Mouse (Mus musculus) urinary bladder, adult 2 months (tissue): ENCODE measurements around the gene Fam241b. TPM values are rescaled to one million over a fixed set of nuclear protein-coding genes. Genes with fewer than 3 reads are reported as not detected.
A peak's percentile ranks its signal among the peaks of the same experiment; 100 is the strongest.
"Not testable (repeated sequence)": the region's sequence is repeated elsewhere in the genome, so short reads cannot be mapped to it uniquely, and the experiment has no call there.

ENCODE experiments used
- DNase-seq: peaks from one replicate; pipeline ENCODE4 v3.0.0; 2022; ENCODE audit warnings: low spot score
- polyA plus RNA-seq: library from polyadenylated mRNA; depleted of rRNA; stranded (reverse); fragments of >200 nt; gene quantifications from 2 replicates; pipeline ENCODE4 v1.2.3, GENCODE M21; 2012

Gene Fam241b
- polyA plus RNA-seq, 1 experiment = 17.9 TPM

DNA sequence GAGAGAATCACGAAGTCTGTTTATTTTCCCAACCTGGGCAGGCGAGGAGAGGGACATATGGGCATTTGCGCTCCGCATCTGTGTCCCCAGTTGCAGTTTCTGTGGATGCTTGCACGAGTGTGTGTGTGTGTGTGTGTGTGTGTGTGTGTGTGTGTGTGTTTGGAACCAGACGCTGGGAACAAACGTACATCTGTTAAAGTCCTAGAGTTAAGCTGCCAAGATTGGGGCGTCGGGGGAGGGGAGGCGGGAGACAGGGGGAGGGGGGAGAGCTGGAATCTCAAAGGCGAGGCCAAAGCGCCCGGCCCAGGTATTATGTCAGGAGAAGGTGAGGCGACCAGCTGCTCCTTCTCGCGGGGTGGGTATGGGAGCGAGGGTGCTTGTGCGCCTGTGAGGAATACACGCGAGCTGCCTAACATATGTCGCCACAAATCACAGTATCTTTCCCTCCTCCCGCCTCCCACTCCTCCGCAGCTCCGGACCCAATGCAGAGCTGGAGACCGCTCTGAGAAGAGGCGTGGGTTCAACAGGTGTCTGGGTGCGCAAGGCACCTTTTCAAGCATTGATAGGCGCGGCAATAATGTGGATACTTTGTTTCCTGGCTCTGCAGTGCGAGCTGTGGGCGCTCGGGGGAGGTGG, 15.3 kb downstream of the Fam241b start:
- DNase-seq = no peak

DNA sequence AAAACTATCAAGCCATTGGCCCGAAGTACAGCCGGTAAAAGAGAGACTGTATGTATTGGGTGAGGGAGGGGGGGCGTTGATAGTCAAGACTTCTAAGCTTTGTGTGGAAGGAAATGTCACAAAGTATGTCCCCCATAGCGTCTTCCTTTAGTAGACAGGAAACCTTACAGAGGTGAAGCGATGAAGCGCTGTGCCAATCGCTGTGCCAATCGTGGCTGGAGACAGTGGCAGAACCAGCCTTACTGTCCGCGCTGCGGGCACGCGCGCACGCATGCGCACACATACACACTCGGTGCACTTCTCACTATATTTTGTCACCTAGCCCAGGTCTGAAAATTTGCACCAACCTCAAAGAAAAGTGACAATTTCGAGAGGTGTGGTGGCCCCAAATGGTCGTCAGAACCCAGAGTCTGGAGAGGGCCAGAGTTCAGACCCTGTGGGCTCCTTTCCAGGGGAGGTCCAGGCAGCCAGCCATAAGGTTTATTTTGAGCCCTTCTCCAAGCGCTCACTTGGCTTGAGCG, 15.9 kb downstream of the Fam241b start:
- no peak for DNase-seq

DNA sequence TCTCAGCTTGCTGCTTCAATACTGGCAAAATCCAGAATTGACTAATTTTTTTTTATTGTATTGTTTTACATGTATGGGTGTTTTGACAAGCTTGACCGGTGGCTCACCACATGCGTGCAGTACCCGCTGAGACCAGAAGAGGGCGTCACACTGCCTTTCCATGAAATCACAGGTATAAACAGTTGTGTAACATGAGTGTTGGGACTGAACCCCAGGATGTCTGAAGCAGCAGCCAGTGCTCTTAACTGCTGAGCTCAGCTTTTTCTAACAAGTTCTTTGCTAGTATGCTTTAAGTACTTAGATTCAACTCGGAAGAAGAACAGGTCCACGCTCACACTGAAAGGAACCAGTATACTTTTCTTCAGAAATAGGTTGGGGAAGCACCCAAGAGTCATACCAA, 16.6 kb downstream of the Fam241b start:
- no peak for DNase-seq

DNA sequence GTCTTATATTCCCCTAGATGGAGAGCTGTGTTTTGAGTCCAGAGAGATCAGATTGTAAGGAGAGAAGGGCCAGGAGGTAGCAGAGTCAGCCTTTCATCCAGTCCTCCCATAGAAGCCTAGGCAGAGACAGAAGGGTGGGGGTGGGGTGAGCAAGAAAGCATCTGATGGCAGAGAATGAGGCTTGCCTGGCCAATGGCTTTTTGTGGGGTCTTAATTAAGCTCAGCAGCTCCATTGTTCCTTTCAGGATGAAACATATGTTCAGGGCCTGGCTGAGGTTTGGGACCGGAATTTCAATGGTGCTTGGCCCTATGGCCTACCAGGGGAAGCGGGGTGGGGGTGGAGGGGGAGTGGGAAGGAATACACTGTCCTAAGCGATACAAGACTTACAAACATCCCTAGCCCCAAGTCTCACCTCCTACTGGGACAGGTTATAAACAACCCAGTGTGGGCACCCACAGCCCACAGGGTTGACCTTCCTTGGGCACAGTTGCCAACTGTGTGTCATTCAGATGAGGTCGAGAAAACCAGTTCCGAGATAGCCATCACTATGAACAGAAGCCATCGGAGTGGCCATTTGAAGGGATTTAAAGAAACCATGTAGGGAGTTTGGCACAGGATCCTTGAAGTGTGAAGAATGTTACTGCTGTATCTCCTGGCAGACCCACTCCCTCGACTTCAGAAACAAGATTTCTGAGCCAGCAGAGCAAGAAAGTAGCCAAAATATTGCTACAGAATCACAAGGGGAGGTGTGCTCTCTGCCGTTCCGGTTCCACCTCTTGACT, 29.7 kb downstream of the Fam241b start:
- no peak for DNase-seq

DNA sequence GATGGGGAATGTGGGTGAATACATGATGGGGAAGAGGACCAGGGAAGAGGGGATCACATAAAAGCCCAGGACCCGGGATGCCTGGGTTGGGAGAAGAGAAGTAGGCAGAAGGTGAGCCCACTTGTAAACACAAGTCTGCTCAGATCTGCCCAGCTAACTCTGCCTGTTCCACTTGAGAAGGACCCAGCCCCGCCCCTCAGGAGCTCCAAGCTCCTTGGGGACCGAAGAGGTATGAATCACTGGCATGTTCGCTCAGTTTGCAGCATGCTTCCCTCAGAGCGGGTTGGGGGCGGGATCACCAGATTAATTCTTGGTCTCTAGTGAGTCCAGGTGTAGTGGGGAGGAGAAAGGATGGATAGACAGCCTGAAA, 32.5 kb downstream of the Fam241b start:
- no peak for DNase-seq

DNA sequence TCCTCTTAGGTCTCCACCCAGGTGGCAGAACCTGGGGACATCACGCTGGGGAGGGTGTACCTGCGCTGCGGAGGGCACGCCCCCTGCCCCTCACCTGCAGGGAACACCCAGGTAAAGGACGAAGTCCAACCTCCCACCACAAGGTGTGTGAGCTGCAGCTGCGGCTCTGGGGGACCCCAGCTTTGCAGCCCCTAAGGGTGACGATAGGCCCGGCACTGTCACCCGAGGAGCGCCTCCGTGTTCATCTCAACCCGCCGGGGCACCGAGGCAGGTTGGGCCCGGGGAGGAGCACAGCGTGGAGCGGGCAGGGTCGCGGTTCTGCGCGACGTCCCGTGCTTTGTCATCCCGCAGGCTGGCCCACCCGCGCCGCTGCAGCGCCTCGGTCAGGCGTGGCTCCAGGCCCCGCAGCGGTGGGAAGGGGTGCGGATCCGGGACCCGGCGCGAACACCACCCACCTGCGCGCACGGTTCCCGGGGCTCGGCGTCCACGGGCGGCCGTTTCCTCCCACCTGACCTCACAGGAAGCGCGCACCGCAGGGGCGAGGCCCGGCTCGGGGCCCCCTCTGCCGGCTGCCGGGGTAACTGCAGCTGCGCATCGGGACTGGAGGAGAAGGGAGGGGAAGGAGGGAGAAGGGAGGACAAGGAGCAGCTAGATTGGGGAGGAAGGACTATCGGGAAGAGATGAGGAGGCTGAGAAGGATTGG, 33.1 kb downstream of the Fam241b start:
- peak; percentile 85 for DNase-seq

DNA sequence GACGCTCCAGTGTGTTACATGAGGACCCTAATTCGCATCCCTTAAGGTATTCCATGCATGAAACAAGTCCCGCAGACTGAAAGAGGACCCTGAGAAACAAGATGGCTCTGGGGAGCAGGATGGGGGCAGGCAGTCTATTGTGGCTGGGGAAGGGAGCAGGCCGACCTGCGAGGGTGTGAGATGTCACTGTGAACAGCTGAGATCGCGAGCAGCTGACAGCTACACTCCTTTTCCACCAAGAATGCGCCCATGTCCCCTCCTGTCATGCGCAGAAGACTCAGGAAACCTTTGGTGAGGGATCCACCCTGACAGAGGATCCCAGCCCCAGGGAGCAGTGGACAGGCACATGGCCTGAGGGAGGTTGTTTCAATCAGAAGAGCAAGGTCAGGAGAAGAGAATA, 36.7 kb downstream of the Fam241b start:
- no peak for DNase-seq

DNA sequence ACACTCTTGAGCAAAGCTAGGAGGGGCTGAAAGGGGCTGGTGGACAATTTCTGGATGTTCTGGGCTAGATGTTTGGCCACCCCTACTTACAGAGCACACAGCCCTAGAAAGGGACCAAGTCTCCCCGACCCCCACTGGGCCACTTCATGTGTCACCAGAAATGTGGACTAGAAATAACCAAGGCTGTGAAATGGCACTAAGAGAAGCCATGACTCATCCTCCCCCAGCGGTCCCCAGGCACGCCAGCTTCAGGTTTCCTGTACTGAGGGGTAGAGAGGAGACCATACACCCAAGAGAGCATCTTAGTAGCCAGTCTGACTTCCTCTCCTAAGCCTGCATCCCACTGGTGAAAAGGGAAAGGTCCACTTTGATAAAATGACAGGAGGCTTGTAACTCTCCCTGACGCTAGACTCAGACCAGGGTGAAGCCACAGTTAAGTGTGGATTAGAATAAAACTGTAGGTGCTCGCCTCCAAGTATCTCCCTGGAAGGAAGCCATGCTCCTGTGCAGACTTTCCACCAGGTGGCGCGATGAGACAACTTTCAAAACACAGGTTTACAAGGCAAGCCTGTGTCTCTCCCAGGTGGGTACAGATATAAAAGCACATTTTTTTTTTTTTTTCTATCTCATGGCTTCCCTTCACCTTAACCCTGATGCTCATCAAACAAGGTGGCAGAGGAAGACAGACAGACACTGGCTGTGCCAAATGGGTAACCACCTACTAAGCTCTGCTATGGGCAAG, 38.7 kb downstream of the Fam241b start:
- DNase-seq = peak; percentile 35

DNA sequence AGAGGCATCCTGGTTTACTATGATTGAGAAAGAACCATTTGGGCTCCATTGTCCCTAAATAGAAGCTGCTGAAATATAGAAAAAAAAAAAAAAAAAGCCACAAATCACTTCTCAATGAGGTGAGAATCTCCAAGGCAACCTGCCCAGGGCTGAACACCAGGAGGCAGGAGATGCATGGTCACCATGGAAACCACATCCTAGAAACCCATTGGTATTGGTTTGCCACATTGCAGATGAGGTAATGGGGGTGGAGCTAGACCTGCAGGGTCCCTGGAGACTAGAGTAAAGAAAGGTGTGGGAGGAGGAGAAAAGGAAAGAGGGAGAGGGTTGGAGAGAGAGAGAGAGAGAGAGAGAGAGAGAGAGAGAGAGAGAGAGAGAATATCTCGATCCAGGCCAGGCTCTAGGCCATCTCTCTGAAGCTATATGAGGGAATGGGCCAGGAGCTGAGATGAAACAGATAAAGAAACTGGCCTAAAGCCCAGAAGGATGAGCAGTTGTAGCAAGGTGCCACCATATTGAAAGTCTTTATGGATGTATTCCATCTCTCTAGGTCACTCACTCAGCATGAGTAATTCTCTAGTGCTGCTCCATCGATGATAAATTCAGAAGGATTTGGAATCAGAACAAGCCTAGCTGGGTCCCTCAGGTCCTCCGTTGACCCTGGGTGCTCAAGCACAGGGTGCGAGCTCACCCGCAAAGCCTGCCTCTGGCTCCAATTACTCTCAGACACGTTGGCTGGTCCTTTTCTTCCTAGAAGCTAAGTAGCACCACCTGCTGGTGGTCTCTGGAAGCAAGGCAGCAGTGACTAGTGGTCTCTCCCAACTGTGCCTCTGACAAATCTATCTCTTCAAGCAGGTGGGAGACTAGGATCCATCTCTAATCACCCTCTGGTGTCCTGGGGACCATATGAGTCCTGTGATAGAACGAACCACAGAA, 41.9 kb downstream of the Fam241b start:
- peak; percentile 43 for DNase-seq

DNA sequence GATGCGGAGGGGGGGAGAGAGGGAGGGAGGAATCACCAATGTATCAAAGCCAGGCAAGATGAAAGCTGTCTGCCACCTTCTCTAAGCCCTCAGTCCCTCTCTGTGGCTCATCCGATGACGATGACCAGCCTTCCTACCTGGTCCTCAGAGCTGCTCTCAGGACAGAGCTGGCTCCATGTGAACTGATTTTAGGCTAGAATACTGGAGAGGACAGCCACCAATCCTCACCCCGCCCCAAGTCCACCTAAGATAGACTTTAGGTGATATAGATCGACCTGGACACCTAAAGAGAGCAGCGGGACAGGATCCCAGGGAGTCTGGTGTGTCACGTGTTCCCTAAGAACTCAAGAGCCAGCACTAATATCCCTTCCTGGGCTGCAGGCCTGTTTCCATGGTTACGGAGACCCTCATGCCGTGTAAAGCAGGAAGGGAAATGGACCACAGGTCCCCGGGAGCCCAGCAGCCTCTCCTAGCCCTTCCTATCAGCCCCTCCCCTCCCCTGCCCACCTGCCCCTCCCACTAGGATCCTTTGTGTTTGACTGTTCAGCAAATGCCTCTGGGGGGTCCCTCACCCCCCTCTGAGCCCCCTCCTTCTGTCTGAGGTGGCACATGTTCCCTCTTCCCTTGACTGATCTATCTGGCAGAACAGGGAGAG, 43.8 kb downstream of the Fam241b start:
- DNase-seq = no peak

DNA sequence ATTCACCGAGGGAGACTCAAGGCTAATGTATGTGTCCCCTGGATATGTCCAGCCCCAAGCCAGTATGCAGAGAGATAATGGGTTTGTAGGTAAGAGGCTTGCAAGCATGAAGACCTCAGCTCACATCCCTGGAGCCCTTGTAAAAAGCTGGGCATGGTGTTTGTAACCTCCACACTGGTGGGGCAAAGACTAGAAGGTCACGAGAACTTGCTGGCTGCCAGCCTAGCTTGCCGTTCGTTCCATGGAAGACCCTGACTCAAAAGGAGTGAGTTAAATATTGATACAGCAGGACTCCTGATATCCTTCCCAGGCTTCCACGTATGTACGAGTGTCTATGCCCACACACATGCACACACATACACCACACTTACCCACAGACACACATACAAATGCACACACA, 49.3 kb downstream of the Fam241b start:
- no peak for DNase-seq

DNA sequence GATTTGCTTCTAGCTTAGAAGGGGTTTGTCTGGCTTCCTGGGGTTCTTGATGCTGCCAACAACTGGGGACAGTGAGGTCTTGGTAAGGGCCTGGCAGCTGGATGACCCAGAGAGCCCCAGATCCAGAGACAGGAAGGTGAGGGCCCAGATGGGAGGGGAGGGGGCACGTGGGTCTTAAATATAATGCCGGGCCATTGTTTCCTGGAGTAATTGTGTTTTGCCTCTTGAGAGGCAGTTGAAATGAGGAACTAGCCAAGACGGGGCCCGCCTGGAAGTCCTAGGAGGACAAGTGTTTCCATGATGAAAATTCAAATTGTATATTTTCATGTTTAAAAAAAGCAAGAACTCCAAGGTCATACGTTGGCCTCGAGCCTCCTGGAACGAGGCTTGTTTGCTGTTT, 49.8 kb downstream of the Fam241b start:
- DNase-seq = no peak

DNA sequence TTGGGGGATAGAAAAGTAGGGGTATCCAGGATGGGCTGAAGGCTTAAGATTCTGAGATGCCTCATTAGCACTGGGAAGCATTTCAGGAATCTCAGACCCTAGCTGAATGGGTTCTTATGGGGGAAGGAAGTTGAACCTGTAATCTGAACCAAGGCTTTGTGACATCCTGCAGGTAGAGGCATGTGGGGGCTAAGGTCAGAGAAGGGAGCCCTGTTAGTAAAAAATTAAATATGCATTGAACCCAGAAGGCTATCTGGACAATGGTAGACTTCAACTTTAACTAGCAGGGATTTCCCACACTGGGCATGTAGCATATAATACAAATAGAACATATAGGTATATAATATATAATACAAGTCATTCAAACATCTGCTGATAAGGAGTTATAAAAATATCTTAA, 54.2 kb downstream of the Fam241b start:
- no peak for DNase-seq

DNA sequence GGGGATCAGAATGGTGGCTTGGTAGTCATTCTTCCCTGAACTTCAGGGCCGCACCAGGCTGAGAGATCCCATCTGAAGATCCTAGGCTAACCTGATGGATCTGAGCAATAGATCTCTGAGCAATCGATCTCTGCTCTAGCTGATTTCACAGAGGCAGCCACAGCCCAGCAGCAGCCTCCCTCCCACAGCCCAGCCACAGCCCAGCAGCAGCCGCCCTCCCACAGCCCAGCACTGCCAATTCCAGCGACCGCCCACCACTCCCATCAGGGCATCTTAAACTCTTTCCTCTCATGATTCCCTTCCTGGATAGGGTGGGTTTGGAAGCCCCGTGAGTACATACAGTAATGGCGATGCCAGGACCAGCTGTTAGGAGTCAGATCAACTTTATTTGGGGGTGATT, 54.6 kb downstream of the Fam241b start:
- no peak for DNase-seq

DNA sequence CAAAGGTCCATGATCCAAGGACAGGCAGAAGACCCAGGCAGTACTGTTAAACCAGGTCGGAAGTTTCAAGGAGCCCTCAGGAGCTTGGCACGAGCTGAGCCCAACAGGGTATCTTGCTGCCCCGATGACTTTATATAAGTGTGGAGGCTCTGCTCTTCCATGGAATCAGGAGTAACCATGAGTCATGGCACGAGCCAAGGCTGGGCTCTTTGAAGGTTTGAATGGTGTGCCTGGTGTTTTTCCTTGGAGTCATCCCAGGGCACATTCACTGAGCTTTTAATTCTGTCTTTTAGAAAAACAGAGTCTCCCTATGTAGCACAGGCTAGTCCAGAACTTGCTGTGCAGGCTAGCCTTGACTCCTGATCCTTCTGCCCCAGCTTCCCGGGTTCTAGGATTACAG, 55.3 kb downstream of the Fam241b start:
- DNase-seq = no peak

DNA sequence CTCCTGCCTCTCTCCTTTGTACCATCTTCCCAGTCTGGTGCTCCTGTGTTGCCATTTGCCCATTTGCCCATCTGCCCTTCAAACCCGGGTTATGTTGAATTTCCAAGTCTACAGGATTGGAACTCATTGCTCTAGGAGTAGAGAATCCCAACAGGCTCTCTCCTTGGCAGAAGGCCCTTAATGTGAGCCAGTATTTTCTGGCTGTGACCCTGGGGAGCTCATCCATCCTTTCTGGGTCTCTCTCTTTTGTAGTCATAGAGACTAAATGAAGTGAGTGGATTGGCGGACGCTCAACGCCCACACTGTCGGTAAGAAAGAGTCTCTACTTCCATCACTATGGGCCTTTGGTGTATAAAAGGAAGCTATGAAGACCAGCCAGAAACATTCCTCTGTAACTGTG, 56.9 kb downstream of the Fam241b start:
- no peak for DNase-seq

DNA sequence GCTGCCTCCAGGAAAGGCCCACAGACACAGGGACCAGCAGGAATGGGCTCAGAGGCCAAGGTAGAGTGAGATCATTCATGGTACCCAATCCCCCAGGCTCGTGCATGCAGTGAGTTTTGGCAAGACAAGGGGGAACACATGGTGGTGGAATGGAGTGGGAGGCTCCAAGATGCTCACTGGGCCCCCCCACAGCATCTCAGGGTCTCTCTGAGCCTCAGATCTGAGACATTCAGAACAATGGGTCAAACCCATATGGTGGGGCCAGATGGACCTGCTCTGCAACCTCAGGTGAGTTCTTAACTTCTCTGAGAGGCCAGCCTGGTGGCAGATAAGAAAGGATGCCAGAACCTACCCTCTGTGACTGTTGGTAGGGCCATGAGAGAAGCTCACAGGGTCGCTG, 57.7 kb downstream of the Fam241b start:
- DNase-seq = no peak

DNA sequence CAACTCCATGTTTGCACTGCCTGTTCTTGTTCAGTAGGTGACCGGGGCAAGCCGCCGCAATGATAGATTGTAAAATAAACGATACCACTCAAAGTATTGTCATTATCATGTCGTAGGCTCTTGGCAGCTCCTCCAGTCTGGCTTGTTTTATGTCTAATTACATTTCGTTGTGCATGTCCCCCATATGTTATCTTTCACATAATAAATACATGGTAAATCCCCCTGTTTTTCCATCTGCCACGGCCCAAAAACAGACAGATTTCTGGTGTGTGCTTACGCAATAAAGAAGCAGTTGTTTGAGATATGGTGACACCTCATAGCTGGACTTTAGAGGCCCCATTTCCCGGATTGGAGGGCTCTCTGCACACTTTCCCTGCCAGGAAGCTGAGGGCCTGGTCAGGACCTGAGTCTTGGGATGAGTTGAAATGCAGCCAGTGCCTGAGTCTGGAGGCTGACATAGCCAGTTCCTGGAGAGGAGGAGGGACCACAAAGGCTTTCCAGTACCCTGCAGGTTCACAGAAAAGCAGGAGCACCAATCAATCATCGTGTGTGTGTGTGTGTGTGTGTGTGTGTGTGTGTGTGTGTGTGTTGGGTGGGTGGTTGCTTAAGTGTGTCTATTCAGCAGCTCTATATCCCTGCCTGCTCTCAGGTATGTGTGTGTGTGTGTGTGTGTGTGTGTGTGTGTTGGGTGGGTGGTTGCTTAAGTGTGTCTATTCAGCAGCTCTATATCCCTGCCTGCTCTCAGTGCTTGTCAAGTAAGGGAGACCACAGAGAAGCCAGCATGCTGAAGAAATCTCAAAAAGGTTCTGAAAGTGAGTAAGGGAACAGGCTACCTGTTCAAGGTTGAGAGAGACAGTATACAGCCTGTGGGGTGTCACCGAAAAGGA, 67.2 kb downstream of the Fam241b start:
- DNase-seq = no peak

DNA sequence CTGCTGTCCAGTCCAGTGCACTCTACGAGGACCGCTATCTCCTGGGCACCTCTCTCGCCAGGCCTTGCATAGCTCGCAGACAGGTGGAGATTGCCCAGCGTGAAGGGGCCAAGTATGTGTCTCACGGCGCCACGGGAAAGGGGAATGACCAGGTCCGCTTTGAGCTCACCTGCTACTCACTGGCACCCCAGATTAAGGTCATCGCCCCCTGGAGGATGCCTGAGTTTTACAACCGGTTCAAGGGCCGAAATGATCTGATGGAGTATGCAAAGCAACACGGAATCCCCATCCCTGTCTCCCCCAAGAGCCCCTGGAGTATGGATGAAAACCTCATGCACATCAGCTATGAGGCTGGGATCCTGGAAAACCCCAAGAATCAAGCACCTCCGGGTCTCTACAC, 72.4 kb downstream of the Fam241b start:
- DNase-seq = not testable (repeated sequence)
